Mouse (Mus musculus) neural tube, embryonic 14.5 days (tissue): ENCODE measurements around the gene Tph2. TPM values are rescaled to one million over a fixed set of nuclear protein-coding genes. Genes with fewer than 3 reads are reported as not detected.
A peak's percentile ranks its signal among the peaks of the same experiment; 100 is the strongest.

Experiments
- ATAC-seq: fragments of 200-750 bp; cut with Nextera tagmentation; 2 replicates; pipeline ENCODE4 v1.8.0; 2017; ENCODE audit warnings: low read depth, mild to moderate bottlenecking, moderate TSS enrichment, moderate library complexity
- H3K27ac ChIP-seq: fragments of 300-500 bp; sonication (generic); 2 replicates; pipeline ENCODE4 v1.5.1; 2014; ENCODE audit warnings: low read depth, mild to moderate bottlenecking, control low read depth, low read length, moderate library complexity, mixed read lengths
- H3K27me3 ChIP-seq: fragments of 300-500 bp; sonication (generic); 2 replicates; pipeline ENCODE4 v1.6.1; 2014; ENCODE audit warnings: low read length; ENCODE audit not compliant: control insufficient read depth, insufficient read depth
- H3K36me3 ChIP-seq: fragments of 300-500 bp; sonication (generic); 2 replicates; pipeline ENCODE4 v1.6.1; 2014; ENCODE audit warnings: low read length, mixed read lengths; ENCODE audit not compliant: control insufficient read depth, insufficient read depth
- H3K4me1 ChIP-seq: fragments of 300-500 bp; sonication (generic); 2 replicates; pipeline ENCODE4 v1.6.1; 2014; ENCODE audit warnings: low read length; ENCODE audit not compliant: control insufficient read depth, insufficient read depth
- H3K4me2 ChIP-seq: fragments of 300-500 bp; sonication (generic); 2 replicates; pipeline ENCODE4 v1.6.1; 2014; ENCODE audit warnings: mild to moderate bottlenecking, low read depth, low read length, control low read depth
- H3K4me3 ChIP-seq: fragments of 300-500 bp; sonication (generic); 2 replicates; pipeline ENCODE4 v1.5.1; 2014; ENCODE audit warnings: low read depth, low read length, control low read depth, mixed read lengths
- H3K9ac ChIP-seq: fragments of 300-500 bp; sonication (generic); replicated peaks from 2 replicates; pipeline ENCODE4 v1.6.1; 2014; ENCODE audit warnings: low read depth, mild to moderate bottlenecking, control low read depth, low read length, mixed read lengths
- H3K9me3 ChIP-seq: fragments of 300-500 bp; sonication (generic); 2 replicates; pipeline ENCODE4 v1.6.1; 2016; ENCODE audit warnings: low read length; ENCODE audit not compliant: control insufficient read depth
- WGBS: fragments of 180-500 bp; shearing (Covaris S2); extraction: QIAGEN DNeasy Blood & Tissue Kit; methylation state at CpG from one replicate; pipeline ENCODE4 v1.1.7; 2014; 5-methylcytosine and 5-hydroxymethylcytosine counted together
- polyA plus RNA-seq: library from polyadenylated mRNA; unstranded; fragments of >200 nt; fragmentation: Nextera tagmentation; extraction: Ambion mirVana; gene quantifications from 2 replicates; pipeline ENCODE4 v1.2.1, GENCODE M21; 2014

The Tph2 gene
- polyA plus RNA-seq, 1 experiment from 2014 or later, result 0.42 TPM

DNA sequence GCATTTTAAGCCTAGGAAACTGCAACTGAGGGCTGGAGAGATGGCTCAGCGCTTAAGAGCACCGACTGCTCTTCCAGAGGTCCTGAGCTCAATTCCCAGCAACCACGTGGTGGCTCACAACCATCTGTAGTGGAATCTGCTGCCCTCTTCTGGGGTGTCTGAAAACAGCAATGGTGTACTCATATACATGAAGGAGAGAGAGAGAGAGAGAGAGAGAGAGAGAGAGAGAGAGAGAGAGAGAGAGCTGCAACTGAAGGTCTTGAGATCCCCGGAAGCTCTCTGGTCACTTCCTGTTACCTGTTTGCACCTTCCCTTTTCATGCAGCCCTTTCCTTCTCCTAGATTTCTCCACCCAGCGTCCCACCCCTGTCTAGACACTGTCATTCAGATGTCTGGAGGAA is 24.5 kb downstream of the Tph2 start:
- Histone ChIP-seq H3K9me3 (no peaks in the 10 kb centered on the region), H3K4me3 (no peak overlapping the region), H3K9ac (no peak overlapping the region), H3K36me3 (no peaks in the 10 kb centered on the region), H3K27ac (no peak overlapping the region), H3K4me2 (no peak overlapping the region), H3K27me3 (no peaks in the 10 kb centered on the region), H3K4me1 (no peaks in the 10 kb centered on the region)
- 73% methylated on average over 5 of the region's 5 CpGs for WGBS
- no peak for ATAC-seq

DNA sequence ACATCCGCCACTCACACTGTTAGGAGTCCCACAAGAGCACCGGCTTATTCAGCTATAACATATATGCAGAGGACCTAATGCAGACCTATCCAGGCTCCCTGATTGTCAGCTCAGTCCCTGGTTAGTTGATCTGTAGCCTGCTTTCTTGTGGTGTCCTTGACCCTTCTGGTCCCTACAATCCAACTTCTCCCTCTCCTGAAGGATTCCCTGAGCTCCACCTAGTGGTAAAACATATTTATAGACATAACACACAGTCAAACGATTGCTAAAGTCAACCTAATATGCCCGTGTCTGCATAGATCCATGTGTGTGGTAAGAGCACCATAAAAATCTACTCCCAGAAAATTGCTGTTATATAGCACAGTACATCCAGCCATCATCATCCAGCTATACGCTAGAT is 37.5 kb downstream of the Tph2 start:
- no peak overlapping the region for H3K9ac ChIP-seq
- H3K36me3 ChIP-seq, result no peaks in the 10 kb centered on the region
- H3K27ac ChIP-seq, result no peak overlapping the region
- H3K4me3 ChIP-seq, result no peak overlapping the region
- H3K27me3 ChIP-seq, result no peaks in the 10 kb centered on the region
- no peaks in the 10 kb centered on the region for H3K9me3 ChIP-seq
- H3K4me1 ChIP-seq, result no peaks in the 10 kb centered on the region
- WGBS, result 67% methylated on average over 5 of the region's 5 CpGs
- no peak overlapping the region for H3K4me2 ChIP-seq
- ATAC-seq, result no peak

DNA sequence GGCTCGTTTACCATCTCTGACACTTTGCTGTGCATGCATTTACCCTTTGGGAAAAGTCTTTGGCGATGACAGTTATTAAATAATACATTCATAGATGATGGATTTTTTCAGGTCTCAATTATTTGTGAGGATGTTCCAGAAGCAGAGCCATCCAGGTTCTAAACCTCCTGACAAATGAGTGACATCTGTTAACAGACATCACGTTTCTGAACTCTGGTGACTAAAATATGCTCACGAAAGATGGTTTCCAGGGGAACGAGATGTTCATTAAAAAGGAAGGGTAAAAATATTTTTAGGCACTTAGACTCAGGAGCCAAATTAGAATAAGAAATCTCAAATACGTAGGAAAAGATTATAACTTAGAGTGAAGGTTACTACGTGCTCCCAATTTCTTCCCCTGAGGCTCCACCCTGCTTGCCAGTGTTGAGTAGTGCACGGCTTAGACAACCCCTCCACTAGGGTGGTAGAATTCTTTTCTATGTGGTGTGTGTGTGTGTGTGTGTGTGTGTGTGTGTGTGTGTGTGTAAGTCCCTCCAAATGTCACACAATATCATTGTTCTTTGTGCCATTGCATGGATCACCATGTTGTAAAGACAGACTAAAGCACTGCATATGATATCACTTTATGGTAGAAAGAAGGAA is 38.4 kb downstream of the Tph2 start:
- Histone ChIP-seq H3K27ac (no peak overlapping the region), H3K4me2 (no peak overlapping the region), H3K36me3 (no peaks in the 10 kb centered on the region), H3K4me1 (no peaks in the 10 kb centered on the region), H3K9ac (no peak overlapping the region), H3K4me3 (no peak overlapping the region), H3K27me3 (no peaks in the 10 kb centered on the region), H3K9me3 (no peaks in the 10 kb centered on the region)
- ATAC-seq, result no peak
- WGBS, result 85% methylated on average over 8 of the region's 8 CpGs

DNA sequence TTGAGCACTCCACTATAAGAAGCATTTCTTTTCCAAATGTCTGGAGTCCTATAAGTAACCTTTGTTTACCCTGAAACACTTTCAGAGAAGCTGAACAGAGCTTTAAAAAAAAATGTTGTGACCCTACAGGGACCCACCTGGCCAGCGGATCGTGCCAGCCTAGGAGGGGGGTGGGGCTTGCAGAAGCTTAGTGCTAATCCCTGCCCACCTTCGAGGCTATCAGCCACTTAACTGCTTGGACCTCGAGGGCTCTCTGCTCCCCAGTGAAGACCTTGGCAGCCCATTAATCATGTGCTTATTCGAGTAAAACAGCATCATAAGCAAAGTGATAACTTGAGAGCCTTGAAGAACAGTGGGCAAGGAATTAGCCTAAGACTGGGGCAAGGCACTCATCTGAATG is 40.3 kb downstream of the Tph2 start:
- H3K4me2 ChIP-seq, result no peak overlapping the region
- WGBS, result 20% methylated on average over 5 of the region's 5 CpGs
- no peaks in the 10 kb centered on the region for H3K27me3 ChIP-seq
- H3K36me3 ChIP-seq, result no peaks in the 10 kb centered on the region
- ATAC-seq, result peak; percentile 65; the same call in 1 of the 2 replicates
- H3K4me3 ChIP-seq, result no peak overlapping the region
- no peaks in the 10 kb centered on the region for H3K4me1 ChIP-seq
- H3K9ac ChIP-seq, result no peak overlapping the region
- H3K9me3 ChIP-seq, result no peaks in the 10 kb centered on the region
- H3K27ac ChIP-seq, result no peak overlapping the region

DNA sequence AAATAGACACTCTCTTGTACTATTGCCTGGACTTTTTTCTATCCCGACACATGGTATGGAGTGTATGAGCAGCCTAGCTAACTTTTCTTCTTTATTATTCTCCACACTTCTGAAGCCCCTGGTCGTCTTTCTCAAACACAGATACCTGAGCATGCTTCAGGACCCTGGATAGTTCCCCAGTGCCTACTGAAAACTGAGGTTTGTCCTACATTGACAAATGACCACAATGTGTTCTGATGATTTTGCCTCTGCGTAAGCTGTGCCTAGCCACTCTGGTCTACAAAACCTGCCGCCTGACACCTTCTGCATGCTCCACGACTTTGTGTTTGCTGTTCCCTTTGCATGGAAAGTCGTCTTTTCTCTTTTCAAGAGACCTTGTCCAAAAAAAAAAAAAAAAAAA is 41.2 kb downstream of the Tph2 start:
- WGBS, result 58% methylated on average over 6 of the region's 6 CpGs
- Histone ChIP-seq H3K4me2 (no peak overlapping the region), H3K27ac (no peak overlapping the region), H3K9me3 (no peaks in the 10 kb centered on the region), H3K36me3 (no peaks in the 10 kb centered on the region), H3K4me1 (no peaks in the 10 kb centered on the region), H3K4me3 (no peak overlapping the region), H3K27me3 (no peaks in the 10 kb centered on the region), H3K9ac (no peak overlapping the region)
- ATAC-seq, result no peak

DNA sequence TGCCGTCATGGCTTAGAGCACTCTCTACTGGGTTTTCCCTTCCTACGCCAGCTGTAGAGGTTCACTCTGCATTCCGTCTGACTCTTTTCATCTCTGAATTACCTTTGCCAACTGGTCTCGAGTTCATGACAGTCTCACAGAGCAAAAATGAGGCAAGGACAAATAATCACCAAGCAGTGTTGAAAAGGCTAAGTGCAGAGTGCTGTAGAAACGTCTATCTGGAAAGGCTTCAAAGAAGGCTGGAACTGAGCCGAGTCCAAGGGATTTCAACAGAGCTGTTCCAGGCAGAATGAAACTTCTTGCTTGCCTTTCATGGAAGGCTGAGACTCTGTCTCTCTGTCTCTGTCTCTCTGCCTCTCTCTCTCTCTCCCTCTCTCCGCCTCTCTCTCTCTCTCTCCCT is 47.8 kb downstream of the Tph2 start:
- Histone ChIP-seq H3K4me1 (no peaks in the 10 kb centered on the region), H3K9ac (no peak overlapping the region), H3K4me3 (no peak overlapping the region), H3K27ac (no peak overlapping the region), H3K36me3 (no peaks in the 10 kb centered on the region), H3K27me3 (no peaks in the 10 kb centered on the region), H3K9me3 (no peaks in the 10 kb centered on the region), H3K4me2 (no peak overlapping the region)
- 85% methylated on average over 7 of the region's 7 CpGs for WGBS
- ATAC-seq, result no peak

- H3K27me3 ChIP-seq, result no peaks in the 10 kb centered on the region
Observed at GRCm38 (mm10) chr10:115127907-115128306, 56.9 kb downstream of the Tph2 start.

DNA sequence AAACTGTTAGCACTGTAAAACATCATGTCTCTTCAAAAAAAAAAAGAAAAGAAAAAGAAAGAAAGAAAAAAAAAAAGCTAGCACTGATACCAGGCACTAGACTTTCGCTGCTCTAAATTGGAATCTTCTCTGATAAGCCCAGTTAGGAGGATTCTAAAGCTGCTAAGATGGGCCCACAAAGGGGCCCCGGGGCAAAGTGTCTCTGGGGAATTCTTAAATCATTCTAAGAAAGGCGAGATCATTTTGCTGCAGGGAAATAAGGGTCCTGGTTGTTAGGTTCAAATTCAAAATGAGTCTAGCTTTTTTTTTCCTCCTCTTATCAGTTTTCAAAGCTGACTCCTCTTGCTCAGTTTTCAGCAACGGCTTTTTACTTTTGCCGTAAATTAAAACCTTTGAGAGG is 59.3 kb downstream of the Tph2 start:
- no peak for ATAC-seq
- peaks cover 5% of the 10 kb centered on the region; the same call in 1 of the 2 replicates for H3K4me1 ChIP-seq
- H3K9ac ChIP-seq, result no peak overlapping the region
- H3K4me3 ChIP-seq, result no peak overlapping the region
- H3K4me2 ChIP-seq, result no peak overlapping the region
- H3K9me3 ChIP-seq, result no peaks in the 10 kb centered on the region
- H3K27me3 ChIP-seq, result no peaks in the 10 kb centered on the region
- no peak overlapping the region for H3K27ac ChIP-seq
- WGBS, result 43% methylated on average over 5 of the region's 5 CpGs
- no peaks in the 10 kb centered on the region for H3K36me3 ChIP-seq

More at GRCm38 (mm10) chr10:115127907-115128306, 56.9 kb downstream of the Tph2 start:
- Histone ChIP-seq H3K27ac (no peak overlapping the region), H3K4me1 (peaks cover 5% of the 10 kb centered on the region; the same call in 1 of the 2 replicates), H3K36me3 (no peaks in the 10 kb centered on the region), H3K9me3 (no peaks in the 10 kb centered on the region), H3K4me2 (no peak overlapping the region), H3K9ac (no peak overlapping the region), H3K4me3 (no peak overlapping the region)
- no peak for ATAC-seq
- WGBS, result 48% methylated on average over 1 of the region's 1 CpGs

- Histone ChIP-seq H3K27me3 (no peaks in the 10 kb centered on the region), H3K9ac (no peak overlapping the region), H3K4me3 (no peak overlapping the region), H3K27ac (no peak overlapping the region), H3K36me3 (no peaks in the 10 kb centered on the region), H3K9me3 (no peaks in the 10 kb centered on the region), H3K4me2 (no peak overlapping the region), H3K4me1 (peaks cover 5% of the 10 kb centered on the region; the same call in 1 of the 2 replicates)
- WGBS, result 44% methylated on average over 5 of the region's 5 CpGs
- ATAC-seq, result 0 out of 2 replicates have a peak, but pooled peaks have one; percentile 21
Observed at GRCm38 (mm10) chr10:115125027-115125426, 59.8 kb downstream of the Tph2 start.
